Mouse (Mus musculus) forebrain, embryonic 15.5 days (tissue): ENCODE results near the gene Dbn1. TPM values are rescaled to one million over a fixed set of nuclear protein-coding genes. Genes with fewer than 3 reads are reported as not detected.
"Not testable (repeated sequence)": the region's sequence is repeated elsewhere in the genome, so short reads cannot be mapped to it uniquely, and the experiment has no call there.

Experiments used
- ATAC-seq: fragments of 200-750 bp; cut with Nextera tagmentation; replicated peaks from 2 replicates; pipeline ENCODE4 v1.8.0; 2017; ENCODE audit warnings: mild to moderate bottlenecking, moderate TSS enrichment, moderate library complexity
- H3K27ac ChIP-seq: fragments of 300-500 bp; sonication (generic); replicated peaks from 2 replicates; pipeline ENCODE4 v1.5.1; 2015; ENCODE audit warnings: mild to moderate bottlenecking, inconsistent platforms
- H3K27me3 ChIP-seq: fragments of 300-500 bp; sonication (generic); 2 replicates; pipeline ENCODE4 v1.6.1; 2015; ENCODE audit warnings: inconsistent platforms
- H3K36me3 ChIP-seq: fragments of 300-500 bp; sonication (generic); 2 replicates; pipeline ENCODE4 v1.6.1; 2015; ENCODE audit warnings: mild to moderate bottlenecking, inconsistent platforms
- H3K4me1 ChIP-seq: fragments of 300-500 bp; sonication (generic); 2 replicates; pipeline ENCODE4 v1.6.1; 2015; ENCODE audit warnings: inconsistent platforms
- H3K4me2 ChIP-seq: fragments of 300-500 bp; sonication (generic); replicated peaks from 2 replicates; pipeline ENCODE4 v1.6.1; 2015; ENCODE audit warnings: mild to moderate bottlenecking, inconsistent platforms
- H3K4me3 ChIP-seq: fragments of 300-500 bp; sonication (generic); 2 replicates; pipeline ENCODE4 v1.5.1; 2015; ENCODE audit warnings: mild to moderate bottlenecking, inconsistent platforms
- H3K9ac ChIP-seq: fragments of 300-500 bp; sonication (generic); replicated peaks from 2 replicates; pipeline ENCODE4 v1.6.1; 2015; ENCODE audit warnings: mild to moderate bottlenecking, inconsistent platforms
- H3K9me3 ChIP-seq: fragments of 300-500 bp; sonication (generic); 2 replicates; pipeline ENCODE4 v1.6.1; 2016; ENCODE audit warnings: inconsistent platforms
- WGBS: fragments of 180-500 bp; shearing (Covaris S2); methylation state at CpG from one replicate; pipeline ENCODE4 v1.1.7; 2015; ENCODE audit warnings: mixed read lengths; 5-methylcytosine and 5-hydroxymethylcytosine counted together
- microRNA-seq: library from miRNA; unstranded; fragments of <30 nt; microRNA quantifications from one replicate; pipeline ENCODE4, GENCODE M21; 2016
- polyA plus RNA-seq: library from polyadenylated mRNA; unstranded; fragments of >200 nt; fragmentation: Nextera tagmentation; extraction: Ambion mirVana; gene quantifications from 2 replicates; pipeline ENCODE4 v1.2.1, GENCODE M21; 2015

Dbn1 gene
- polyA plus RNA-seq, 1 experiment from 2014 or later = 732 TPM

GRCm38 (mm10) chr13:55444286-55444936, 43.5 kb downstream of the Dbn1 start:
- under 1% methylated on average over 33 of the region's 33 CpGs for WGBS
- Histone ChIP-seq H3K4me2 (peak overlapping the region; percentile 55), H3K9me3 (no peaks in the 10 kb centered on the region), H3K9ac (peak overlapping the region; percentile 70), H3K4me3 (peak overlapping the region; percentile 69), H3K4me1 (peaks cover 29% of the 10 kb centered on the region), H3K36me3 (0 out of 2 replicates have a peak, but pooled peaks cover 2% of the 10 kb centered on the region), H3K27me3 (no peaks in the 10 kb centered on the region), H3K27ac (peak overlapping the region; percentile 97)
- ATAC-seq = peak; percentile 76

GRCm38 (mm10) chr13:55443799-55444285, 44.1 kb downstream of the Dbn1 start:
- WGBS = 42% methylated on average over 9 of the region's 9 CpGs

GRCm38 (mm10) chr13:55437111-55437629, 50.7 kb downstream of the Dbn1 start:
- ATAC-seq, H3K4me2 ChIP-seq, H3K9ac ChIP-seq, H3K4me1 ChIP-seq, H3K4me3 ChIP-seq, H3K27me3 ChIP-seq, H3K27ac ChIP-seq, H3K36me3 ChIP-seq, H3K9me3 ChIP-seq: not testable (repeated sequence)
- WGBS = 90% methylated on average over 15 of the region's 15 CpGs

More at GRCm38 (mm10) chr13:55443799-55444285, 44.1 kb downstream of the Dbn1 start:
- H3K4me1 ChIP-seq = peaks cover 29% of the 10 kb centered on the region
- H3K4me3 ChIP-seq = peak overlapping the region; percentile 69
- no peaks in the 10 kb centered on the region for H3K9me3 ChIP-seq
- no peak for ATAC-seq
- peak overlapping the region; percentile 55 for H3K4me2 ChIP-seq
- no peaks in the 10 kb centered on the region for H3K27me3 ChIP-seq
- H3K27ac ChIP-seq = peak overlapping the region; percentile 97
- no peaks in the 10 kb centered on the region for H3K36me3 ChIP-seq
- peak overlapping the region; percentile 70 for H3K9ac ChIP-seq

- Histone ChIP-seq H3K27ac (no peak overlapping the region), H3K4me2 (no peak overlapping the region), H3K9me3 (no peaks in the 10 kb centered on the region), H3K9ac (no peak overlapping the region), H3K4me1 (no peaks in the 10 kb centered on the region), H3K4me3 (no peak overlapping the region), H3K27me3 (no peaks in the 10 kb centered on the region), H3K36me3 (no peaks in the 10 kb centered on the region)
- no peak for ATAC-seq
- 74% methylated on average over 10 of the region's 10 CpGs for WGBS
These were observed 55.8 kb downstream of the Dbn1 start for GRCm38 (mm10) chr13:55431889-55432685.

GRCm38 (mm10) chr13:55430566-55430965, 57.3 kb downstream of the Dbn1 start:
- no peak overlapping the region for H3K4me3 ChIP-seq
- H3K27me3 ChIP-seq = no peaks in the 10 kb centered on the region
- no peaks in the 10 kb centered on the region for H3K4me1 ChIP-seq
- H3K9ac ChIP-seq = no peak overlapping the region
- no peak overlapping the region for H3K27ac ChIP-seq
- no peaks in the 10 kb centered on the region for H3K9me3 ChIP-seq
- H3K36me3 ChIP-seq = no peaks in the 10 kb centered on the region
- ATAC-seq = no peak
- H3K4me2 ChIP-seq = no peak overlapping the region
- 85% methylated on average over 2 of the region's 2 CpGs for WGBS

- Histone ChIP-seq H3K27ac (no peak overlapping the region), H3K4me1 (no peaks in the 10 kb centered on the region), H3K9ac (no peak overlapping the region), H3K9me3 (no peaks in the 10 kb centered on the region), H3K36me3 (no peaks in the 10 kb centered on the region), H3K27me3 (no peaks in the 10 kb centered on the region), H3K4me2 (no peak overlapping the region), H3K4me3 (no peak overlapping the region)
- 79% methylated on average over 12 of the region's 12 CpGs for WGBS
- ATAC-seq = no peak
These were observed 58.6 kb downstream of the Dbn1 start for GRCm38 (mm10) chr13:55429226-55429888.

- Histone ChIP-seq H3K27me3 (peaks cover 7% of the 10 kb centered on the region), H3K4me3 (no peak within 1 kb of the TSS), H3K4me1 (no peaks in the 10 kb centered on the region), H3K9me3 (no peaks in the 10 kb centered on the region), H3K27ac (no peak within 1 kb of the TSS), H3K36me3 (no peaks in the 10 kb centered on the region), H3K4me2 (no peak within 1 kb of the TSS), H3K9ac (no peak within 1 kb of the TSS)
- no peak for ATAC-seq
- 90% methylated on average over 10 of the region's 10 CpGs for WGBS
These were observed 61.3 kb downstream of the Dbn1 start, which contains the start of gene F12 for GRCm38 (mm10) chr13:55426613-55427012. TSS of gene F12 (minus strand) at chr13:55426793.

Small RNAs within 50 kb of the gene (microRNA-seq; reads per million reads assigned to microRNA genes)
- 1.1 reads per million for gene Mir6943
- gene Mir6944 = 67.9 reads per million, percentile 48 among the genes with 10 or more reads in this experiment
- not detected for gene Mir6945

Other genes starting within 250 kb of the Dbn1 start
- gene Prelid1, start 167.6 kb downstream of the Dbn1 start, polyA plus RNA-seq = 303 and 314 TPM in 2 replicates
- 114 and 118 TPM in 2 replicates for gene Rab24, start 166.2 kb downstream of the Dbn1 start, polyA plus RNA-seq
- gene Mxd3, start 158.3 kb downstream of the Dbn1 start, polyA plus RNA-seq = 28.9 and 30.0 TPM in 2 replicates
- 56.7 and 58.0 TPM in 2 replicates for gene Lman2, start 125.3 kb downstream of the Dbn1 start, polyA plus RNA-seq
- gene Rgs14, start 118.4 kb downstream of the Dbn1 start, polyA plus RNA-seq = 0.37 and 0.81 TPM in 2 replicates
- not detected in 2 replicates for gene Slc34a1, start 89.9 kb downstream of the Dbn1 start, polyA plus RNA-seq
- 0.63 TPM in 1 of 2 replicates, not detected in the other for gene Pfn3, start 72.9 kb downstream of the Dbn1 start, polyA plus RNA-seq
- 0.09 TPM in 1 of 2 replicates, not detected in the other for gene F12, start 61.3 kb downstream of the Dbn1 start, polyA plus RNA-seq
- 46.1 and 47.6 TPM in 2 replicates for gene Grk6, start 43.0 kb downstream of the Dbn1 start, polyA plus RNA-seq
- gene Prr7, start 23.8 kb downstream of the Dbn1 start, polyA plus RNA-seq = 3.2 and 3.4 TPM in 2 replicates
- 135 and 138 TPM in 2 replicates for gene Pdlim7, start 25.6 kb upstream of the Dbn1 start, polyA plus RNA-seq
- gene Dok3, start 41.2 kb upstream of the Dbn1 start, polyA plus RNA-seq = 3.6 and 4.0 TPM in 2 replicates
- 67.2 and 68.4 TPM in 2 replicates for gene Ddx41, start 48.5 kb upstream of the Dbn1 start, polyA plus RNA-seq
- gene Fam193b, start 83.0 kb upstream of the Dbn1 start, polyA plus RNA-seq = 62.4 and 64.3 TPM in 2 replicates
- 95.0 and 113 TPM in 2 replicates for gene Tmed9, start 85.6 kb upstream of the Dbn1 start, polyA plus RNA-seq
- gene B4galt7, start 111.8 kb upstream of the Dbn1 start, polyA plus RNA-seq = 36.2 and 39.0 TPM in 2 replicates
- 97.2 and 97.4 TPM in 2 replicates for gene Caml, start 134.9 kb upstream of the Dbn1 start, polyA plus RNA-seq
- gene Ddx46, start 146.9 kb upstream of the Dbn1 start, polyA plus RNA-seq = 33.8 TPM in 2 replicates
- gene B230219D22Rik, start 205.0 kb upstream of the Dbn1 start, polyA plus RNA-seq = 70.6 and 70.8 TPM in 2 replicates
- 119 and 121 TPM in 2 replicates for gene Txndc15, start 226.5 kb upstream of the Dbn1 start, polyA plus RNA-seq
- gene Pcbd2, start 239.3 kb upstream of the Dbn1 start, polyA plus RNA-seq = 18.4 and 21.0 TPM in 2 replicates